Mouse (Mus musculus): Measurements from ENCODE around the gene Gpr75.
A peak's percentile ranks its signal among the peaks of the same experiment; 100 is the strongest.

The Gpr75 gene

GRCm38 (mm10) chr11:30885171-30885871, at the start of gene Gpr75, which contains the start of gene Asb3:
Gpr75 (plus strand) TSS chr11:30885358.
Asb3 (plus strand) TSS chr11:30885416.
- DNase-seq, result peak; percentile 83

GRCm38 (mm10) chr11:30838793-30839192, 46.4 kb upstream of the Gpr75 start:
- DNase-seq, result no peak

GRCm38 (mm10) chr11:30844355-30844754, 40.8 kb upstream of the Gpr75 start:
- DNase-seq, result no peak

- no peak for DNase-seq
These were observed 12.7 kb upstream of the Gpr75 start for GRCm38 (mm10) chr11:30872425-30872824.

GRCm38 (mm10) chr11:30888153-30888552, 3.0 kb downstream of the Gpr75 start:
- DNase-seq, result no peak

GRCm38 (mm10) chr11:30896201-30896600, 11.0 kb downstream of the Gpr75 start:
- no peak for DNase-seq

- no peak for DNase-seq
These were observed 14.2 kb downstream of the Gpr75 start for GRCm38 (mm10) chr11:30899312-30899711.

- DNase-seq, result no peak
These were observed 27.2 kb downstream of the Gpr75 start for GRCm38 (mm10) chr11:30912311-30912710.

GRCm38 (mm10) chr11:30920641-30921040, 35.5 kb downstream of the Gpr75 start:
- DNase-seq, result no peak

- no peak for DNase-seq
These were observed 38.1 kb downstream of the Gpr75 start for GRCm38 (mm10) chr11:30923283-30923682.

GRCm38 (mm10) chr11:30928079-30928478, 42.9 kb downstream of the Gpr75 start:
- no peak for DNase-seq

GRCm38 (mm10) chr11:30928498-30928897, 43.3 kb downstream of the Gpr75 start:
- no peak for DNase-seq
